Mouse (Mus musculus): Measurements from ENCODE around the gene Arhgap10. TPM values are rescaled to one million over a fixed set of nuclear protein-coding genes. Genes with fewer than 3 reads are reported as not detected.
A peak's percentile ranks its signal among the peaks of the same experiment; 100 is the strongest.

Arhgap10 gene
- polyA plus RNA-seq, 1 experiment from 2014 or later, result 23.2 TPM

GRCm38 (mm10) chr8:77241381-77241780, 276.4 kb downstream of the Arhgap10 start:
- Histone ChIP-seq H3K9me3 (ENCODE audit: low read depth, low read length) (no peaks in the 10 kb centered on the region), H3K4me2 (no peak overlapping the region), H3K27me3 (ENCODE audit: insufficient read depth, low read length) (no peaks in the 10 kb centered on the region), H3K27ac (ENCODE audit: low read depth) (no peak overlapping the region), H3K9ac (no peak overlapping the region), H3K4me3 (ENCODE audit: low read depth, low read length) (no peak overlapping the region), H3K36me3 (ENCODE audit: insufficient read depth) (no peaks in the 10 kb centered on the region), H3K4me1 (ENCODE audit: insufficient read depth) (no peaks in the 10 kb centered on the region)
- no peak for TF ChIP-seq CTCF (IDR thresholded peaks at IDR 0.05; ENCODE audit: low read depth)
- 75% methylated on average over 3 of the region's 3 CpGs for WGBS
- DNase-seq, result no peak
- no peak for ATAC-seq (ENCODE audit: insufficient read depth)

- no peaks in the 10 kb centered on the region for H3K36me3 ChIP-seq (ENCODE audit: insufficient read depth)
- no peak overlapping the region for H3K9ac ChIP-seq
- no peaks in the 10 kb centered on the region for H3K27me3 ChIP-seq (ENCODE audit: insufficient read depth, low read length)
- no peak overlapping the region for H3K4me3 ChIP-seq (ENCODE audit: low read depth, low read length)
- no peak overlapping the region for H3K4me2 ChIP-seq
- ATAC-seq (ENCODE audit: insufficient read depth), result no peak
- TF ChIP-seq CTCF (IDR thresholded peaks at IDR 0.05; ENCODE audit: low read depth), result peak; percentile 45; the same call in 1 of the 2 replicates
- no peaks in the 10 kb centered on the region for H3K4me1 ChIP-seq (ENCODE audit: insufficient read depth)
- H3K9me3 ChIP-seq (ENCODE audit: low read depth, low read length), result no peaks in the 10 kb centered on the region
- DNase-seq, result no peak
- H3K27ac ChIP-seq (ENCODE audit: low read depth), result no peak overlapping the region
These were observed 278.3 kb downstream of the Arhgap10 start for GRCm38 (mm10) chr8:77239462-77239861.

GRCm38 (mm10) chr8:77236701-77237100, 281.1 kb downstream of the Arhgap10 start:
- TF ChIP-seq CTCF (IDR thresholded peaks at IDR 0.05; ENCODE audit: low read depth), result no peak
- Histone ChIP-seq H3K9me3 (ENCODE audit: low read depth, low read length) (no peaks in the 10 kb centered on the region), H3K27me3 (ENCODE audit: insufficient read depth, low read length) (no peaks in the 10 kb centered on the region), H3K4me3 (ENCODE audit: low read depth, low read length) (no peak overlapping the region), H3K4me2 (no peak overlapping the region), H3K9ac (no peak overlapping the region), H3K36me3 (ENCODE audit: insufficient read depth) (no peaks in the 10 kb centered on the region), H3K27ac (ENCODE audit: low read depth) (no peak overlapping the region), H3K4me1 (ENCODE audit: insufficient read depth) (0 out of 2 replicates have a peak, but pooled peaks cover 2% of the 10 kb centered on the region)
- DNase-seq (peak; percentile 53), ATAC-seq (ENCODE audit: insufficient read depth) (no peak)
- WGBS, result 50% methylated on average over 1 of the region's 1 CpGs

- Histone ChIP-seq H3K4me3 (ENCODE audit: low read depth, low read length) (no peak overlapping the region), H3K4me1 (ENCODE audit: insufficient read depth) (0 out of 2 replicates have a peak, but pooled peaks cover 2% of the 10 kb centered on the region), H3K9me3 (ENCODE audit: low read depth, low read length) (no peaks in the 10 kb centered on the region), H3K27ac (ENCODE audit: low read depth) (no peak overlapping the region), H3K4me2 (no peak overlapping the region), H3K9ac (no peak overlapping the region), H3K27me3 (ENCODE audit: insufficient read depth, low read length) (no peaks in the 10 kb centered on the region), H3K36me3 (ENCODE audit: insufficient read depth) (no peaks in the 10 kb centered on the region)
- WGBS, result 84% methylated on average over 3 of the region's 3 CpGs
- TF ChIP-seq CTCF (IDR thresholded peaks at IDR 0.05; ENCODE audit: low read depth), result no peak
- ATAC-seq (ENCODE audit: insufficient read depth), result no peak
- no peak for DNase-seq
These were observed 285.3 kb downstream of the Arhgap10 start for GRCm38 (mm10) chr8:77232411-77232810.

GRCm38 (mm10) chr8:77231834-77232233, 285.9 kb downstream of the Arhgap10 start:
- ATAC-seq (ENCODE audit: insufficient read depth) (no peak), DNase-seq (peak; percentile 51)
- no peak overlapping the region for H3K4me2 ChIP-seq
- H3K4me3 ChIP-seq (ENCODE audit: low read depth, low read length), result no peak overlapping the region
- no peak overlapping the region for H3K9ac ChIP-seq
- H3K36me3 ChIP-seq (ENCODE audit: insufficient read depth), result no peaks in the 10 kb centered on the region
- no peaks in the 10 kb centered on the region for H3K27me3 ChIP-seq (ENCODE audit: insufficient read depth, low read length)
- H3K27ac ChIP-seq (ENCODE audit: low read depth), result no peak overlapping the region
- TF ChIP-seq CTCF (IDR thresholded peaks at IDR 0.05; ENCODE audit: low read depth), result no peak
- WGBS, result 33% methylated on average over 6 of the region's 6 CpGs
- H3K9me3 ChIP-seq (ENCODE audit: low read depth, low read length), result no peaks in the 10 kb centered on the region
- H3K4me1 ChIP-seq (ENCODE audit: insufficient read depth), result peaks cover 2% of the 10 kb centered on the region; the same call in 1 of the 2 replicates

GRCm38 (mm10) chr8:77231211-77231610, 286.5 kb downstream of the Arhgap10 start:
- H3K9me3 ChIP-seq (ENCODE audit: low read depth, low read length), result no peaks in the 10 kb centered on the region
- TF ChIP-seq CTCF (IDR thresholded peaks at IDR 0.05; ENCODE audit: low read depth), result no peak
- no peaks in the 10 kb centered on the region for H3K36me3 ChIP-seq (ENCODE audit: insufficient read depth)
- no peak overlapping the region for H3K4me3 ChIP-seq (ENCODE audit: low read depth, low read length)
- no peak overlapping the region for H3K9ac ChIP-seq
- no peaks in the 10 kb centered on the region for H3K27me3 ChIP-seq (ENCODE audit: insufficient read depth, low read length)
- ATAC-seq (ENCODE audit: insufficient read depth), result no peak
- WGBS, result 97% methylated on average over 1 of the region's 1 CpGs
- H3K4me2 ChIP-seq, result no peak overlapping the region
- H3K27ac ChIP-seq (ENCODE audit: low read depth), result no peak overlapping the region
- no peak for DNase-seq
- H3K4me1 ChIP-seq (ENCODE audit: insufficient read depth), result peaks cover 2% of the 10 kb centered on the region; the same call in 1 of the 2 replicates

- TF ChIP-seq CTCF (IDR thresholded peaks at IDR 0.05; ENCODE audit: low read depth), result no peak
- DNase-seq (no peak), ATAC-seq (ENCODE audit: insufficient read depth) (no peak)
- Histone ChIP-seq H3K9ac (no peak overlapping the region), H3K27ac (ENCODE audit: low read depth) (no peak overlapping the region), H3K36me3 (ENCODE audit: insufficient read depth) (no peaks in the 10 kb centered on the region), H3K4me3 (ENCODE audit: low read depth, low read length) (no peak overlapping the region), H3K9me3 (ENCODE audit: low read depth, low read length) (no peaks in the 10 kb centered on the region), H3K4me2 (no peak overlapping the region), H3K27me3 (ENCODE audit: insufficient read depth, low read length) (no peaks in the 10 kb centered on the region), H3K4me1 (ENCODE audit: insufficient read depth) (peaks cover 2% of the 10 kb centered on the region)
- WGBS, result 74% methylated on average over 7 of the region's 7 CpGs
These were observed 289.1 kb downstream of the Arhgap10 start for GRCm38 (mm10) chr8:77228688-77229087.

- Histone ChIP-seq H3K36me3 (ENCODE audit: insufficient read depth) (no peaks in the 10 kb centered on the region), H3K9ac (no peak overlapping the region), H3K27me3 (ENCODE audit: insufficient read depth, low read length) (no peaks in the 10 kb centered on the region), H3K27ac (ENCODE audit: low read depth) (peak overlapping the region; percentile 72), H3K4me1 (ENCODE audit: insufficient read depth) (no peaks in the 10 kb centered on the region; the same call in none of the 2 replicates), H3K4me2 (no peak overlapping the region), H3K9me3 (ENCODE audit: low read depth, low read length) (no peaks in the 10 kb centered on the region), H3K4me3 (ENCODE audit: low read depth, low read length) (no peak overlapping the region)
- ATAC-seq (ENCODE audit: insufficient read depth) (peak; percentile 91), DNase-seq (peak; percentile 74)
- WGBS, result 71% methylated on average over 5 of the region's 5 CpGs
- no peak for TF ChIP-seq CTCF (IDR thresholded peaks at IDR 0.05; ENCODE audit: low read depth)
These were observed 290.0 kb downstream of the Arhgap10 start for GRCm38 (mm10) chr8:77227742-77228141.
